Mouse (Mus musculus) heart, postnatal 0 days (tissue): ENCODE measurements around the gene Syt1. TPM values are rescaled to one million over a fixed set of nuclear protein-coding genes. Genes with fewer than 3 reads are reported as not detected.

Source experiments
- ATAC-seq: fragments of 200-750 bp; cut with Nextera tagmentation; 2 replicates; pipeline ENCODE4 v1.8.0; 2017; ENCODE audit warnings: low read depth, moderate number of reproducible peaks, moderate library complexity; ENCODE audit not compliant: insufficient read depth
- DNase-seq: peaks from one replicate; pipeline ENCODE4 v3.0.0-alpha.2; 2016; ENCODE audit warnings: low spot score
- H3K27ac ChIP-seq: fragments of 300-500 bp; sonication (generic); 2 replicates; pipeline ENCODE4 v1.5.1; 2014; ENCODE audit warnings: low read depth, mild to moderate bottlenecking
- H3K27me3 ChIP-seq: fragments of 300-500 bp; sonication (generic); 2 replicates; pipeline ENCODE4 v1.6.1; 2014; ENCODE audit warnings: low read length, mixed read lengths; ENCODE audit not compliant: control insufficient read depth, insufficient read depth
- H3K36me3 ChIP-seq: fragments of 300-500 bp; sonication (generic); replicated peaks from 2 replicates; pipeline ENCODE4 v1.6.1; 2014; ENCODE audit warnings: low read length, mixed read lengths; ENCODE audit not compliant: control insufficient read depth, insufficient read depth
- H3K4me1 ChIP-seq: fragments of 300-500 bp; sonication (generic); 2 replicates; pipeline ENCODE4 v1.6.1; 2014; ENCODE audit warnings: antibody characterized with exemption; ENCODE audit not compliant: control insufficient read depth, insufficient read depth
- H3K4me2 ChIP-seq: fragments of 300-500 bp; sonication (generic); 2 replicates; pipeline ENCODE4 v1.6.1; 2014; ENCODE audit warnings: low read depth, mild to moderate bottlenecking, low read length, moderate library complexity
- H3K4me3 ChIP-seq: fragments of 300-500 bp; sonication (generic); 2 replicates; pipeline ENCODE4 v1.5.1; 2014; ENCODE audit warnings: low read depth, low read length
- H3K9ac ChIP-seq: fragments of 300-500 bp; sonication (generic); replicated peaks from 2 replicates; pipeline ENCODE4 v1.6.1; 2014; ENCODE audit warnings: low read depth, low read length, mixed read lengths
- H3K9me3 ChIP-seq: fragments of 300-500 bp; sonication (generic); replicated peaks from 2 replicates; pipeline ENCODE4 v1.6.1; 2016; ENCODE audit warnings: low read length; ENCODE audit not compliant: control insufficient read depth
- CTCF ChIP-seq: IDR thresholded peaks from 2 replicates; pipeline ENCODE4 v1.5.1; 2016; ENCODE audit warnings: antibody characterized with exemption, control low read depth, low read depth
- EP300 ChIP-seq: IDR thresholded peaks from 2 replicates; pipeline ENCODE4 v1.6.1; 2016; ENCODE audit warnings: antibody characterized with exemption, low read depth
- WGBS: fragments of 180-500 bp; shearing (Covaris S2); extraction: QIAGEN DNeasy Blood & Tissue Kit; methylation state at CpG from one replicate; pipeline ENCODE4 v1.1.7; 2014; 5-methylcytosine and 5-hydroxymethylcytosine counted together
- polyA plus RNA-seq: library from polyadenylated mRNA; unstranded; fragments of >200 nt; fragmentation: Nextera tagmentation; extraction: Ambion mirVana; gene quantifications from 2 replicates; pipeline ENCODE4 v1.2.1, GENCODE M21; 2015
- total RNA-seq: library from RNA; depleted of rRNA; stranded (reverse); fragments of >200 nt; gene quantifications from 2 replicates; pipeline ENCODE4 v1.2.3, GENCODE M21; 2014; ENCODE audit warnings: low replicate concordance

Gene Syt1
- total and polyA plus RNA-seq, 2 experiments from 2014 or later = 0.08 TPM; not detected in 1

- Histone ChIP-seq H3K27ac (no peak overlapping the region), H3K4me2 (no peak overlapping the region), H3K9me3 (no peaks in the 10 kb centered on the region), H3K4me3 (no peak overlapping the region), H3K27me3 (no peaks in the 10 kb centered on the region), H3K36me3 (no peaks in the 10 kb centered on the region), H3K4me1 (no peaks in the 10 kb centered on the region), H3K9ac (no peak overlapping the region)
- ATAC-seq (no peak), DNase-seq (no peak)
- TF ChIP-seq EP300 = no peak
- no peak for TF ChIP-seq CTCF
- 89% methylated on average over 3 of the region's 3 CpGs for WGBS
Observed at GRCm38 (mm10) chr10:108588924-108589323, 421.9 kb downstream of the Syt1 start.

DNA sequence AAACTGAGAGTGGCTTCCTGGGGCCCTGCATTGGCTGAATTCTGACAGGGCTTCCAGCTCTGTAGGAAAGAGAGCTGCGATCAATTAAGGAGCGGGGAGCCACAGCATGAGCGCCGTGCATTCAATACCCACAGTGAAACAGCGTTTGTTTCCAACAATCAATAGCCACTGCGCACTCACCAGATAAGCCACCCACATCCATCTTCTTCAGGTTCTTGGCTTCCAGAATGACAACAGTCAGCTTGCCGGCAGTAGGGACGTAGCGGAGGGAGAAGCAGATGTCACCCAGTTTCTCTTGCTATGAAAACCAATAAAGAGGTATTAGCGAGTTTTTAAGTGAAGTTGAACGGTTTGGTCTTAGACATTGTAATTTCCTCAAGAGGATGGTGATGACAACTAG lies 427.1 kb downstream of the Syt1 start:
- no peak overlapping the region for H3K4me2 ChIP-seq
- TF ChIP-seq EP300 (no peak), CTCF (no peak)
- no peaks in the 10 kb centered on the region for H3K27me3 ChIP-seq
- WGBS = 53% methylated on average over 11 of the region's 11 CpGs
- no peak overlapping the region for H3K4me3 ChIP-seq
- DNase-seq (no peak), ATAC-seq (no peak)
- H3K4me1 ChIP-seq = no peaks in the 10 kb centered on the region
- H3K9me3 ChIP-seq = no peaks in the 10 kb centered on the region
- no peak overlapping the region for H3K27ac ChIP-seq
- H3K36me3 ChIP-seq = no peaks in the 10 kb centered on the region
- H3K9ac ChIP-seq = no peak overlapping the region

- DNase-seq = no peak
- Histone ChIP-seq H3K9me3 (no peaks in the 10 kb centered on the region), H3K4me2 (no peak overlapping the region), H3K4me1 (no peaks in the 10 kb centered on the region), H3K27ac (no peak overlapping the region), H3K27me3 (no peaks in the 10 kb centered on the region), H3K9ac (no peak overlapping the region), H3K4me3 (no peak overlapping the region), H3K36me3 (no peaks in the 10 kb centered on the region)
- WGBS = 37% methylated on average over 3 of the region's 3 CpGs
- ATAC-seq = no peak
- TF ChIP-seq CTCF (no peak), EP300 (no peak)
Observed at GRCm38 (mm10) chr10:108582397-108582730, 428.4 kb downstream of the Syt1 start.

DNA sequence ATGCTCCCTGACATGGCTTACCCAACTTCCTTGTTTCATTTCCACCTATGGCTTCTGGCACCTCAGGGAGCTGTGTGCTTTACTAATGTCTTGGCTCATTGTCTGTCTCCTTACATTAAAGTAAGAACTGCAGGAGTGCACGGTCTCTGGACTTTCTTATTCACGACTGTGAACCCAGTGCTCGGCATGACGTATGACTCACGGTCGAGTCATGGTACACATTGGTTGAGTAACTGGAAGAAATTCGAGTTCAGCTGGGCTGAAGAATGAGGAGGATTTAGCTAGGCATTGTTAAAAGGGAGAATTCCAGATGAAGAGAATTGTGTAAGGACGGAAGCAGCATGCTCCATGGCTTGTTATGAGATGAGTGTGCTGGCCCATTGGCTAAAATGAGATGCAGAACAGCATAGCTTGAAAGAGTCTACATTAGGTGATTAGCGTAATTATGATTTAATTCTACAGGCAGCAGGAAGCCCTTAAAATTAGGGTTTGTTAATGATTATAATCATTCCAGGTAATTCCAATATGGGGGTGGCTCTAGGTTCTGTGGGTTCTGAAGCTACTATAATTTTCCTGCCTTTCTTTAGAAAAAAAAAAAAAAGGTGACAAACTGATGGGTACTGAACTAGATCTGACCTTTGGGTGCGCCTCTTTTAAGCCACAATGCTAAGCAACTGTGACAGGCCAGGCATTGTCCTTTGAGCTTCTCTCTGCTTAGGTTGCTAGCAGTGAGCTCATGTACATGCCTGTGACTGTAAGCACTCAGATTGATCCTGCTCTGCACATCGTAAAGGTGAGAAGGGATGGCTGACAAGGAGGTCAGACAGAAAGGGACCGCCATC lies 429.0 kb downstream of the Syt1 start:
- no peak overlapping the region for H3K27ac ChIP-seq
- no peak overlapping the region for H3K4me2 ChIP-seq
- H3K27me3 ChIP-seq = no peaks in the 10 kb centered on the region
- no peaks in the 10 kb centered on the region for H3K9me3 ChIP-seq
- no peaks in the 10 kb centered on the region for H3K4me1 ChIP-seq
- whole genome bisulfite sequencing = 79% methylated on average over 12 of the region's 12 CpGs
- no peak overlapping the region for H3K9ac ChIP-seq
- H3K4me3 ChIP-seq = no peak overlapping the region
- ATAC-seq (no peak), DNase-seq (no peak)
- H3K36me3 ChIP-seq = no peaks in the 10 kb centered on the region
- no peak for TF ChIP-seq EP300
- no peak for TF ChIP-seq CTCF

DNA sequence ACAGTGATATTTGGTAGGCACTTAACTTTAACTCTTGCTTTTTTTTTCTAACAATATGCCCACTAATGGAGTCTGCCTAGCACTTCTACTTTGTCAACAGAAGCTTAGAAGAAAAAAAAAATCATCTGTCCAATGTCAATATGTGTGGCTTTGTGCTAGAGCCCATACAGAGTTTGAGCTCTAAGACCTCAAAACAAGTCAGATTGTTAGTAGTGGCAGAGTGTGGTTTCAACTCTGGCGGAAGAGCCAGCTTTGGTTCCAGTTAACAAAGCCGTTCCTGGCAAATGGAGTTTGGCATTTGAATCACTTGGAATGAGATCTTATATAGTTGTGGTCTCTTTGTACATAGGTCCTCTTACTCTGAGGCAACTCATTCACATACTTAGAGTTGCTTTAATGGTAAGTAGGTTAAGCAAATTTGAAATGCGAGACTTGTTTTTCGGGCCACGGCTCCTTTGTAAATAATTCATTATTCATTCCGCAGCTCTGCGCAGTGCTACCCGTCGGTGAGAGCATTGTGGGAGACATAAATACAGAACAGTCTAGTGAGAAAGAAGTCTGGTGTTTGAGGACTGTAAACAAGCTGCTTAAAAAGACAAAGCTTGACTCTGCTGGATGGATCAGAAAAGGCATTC lies 429.9 kb downstream of the Syt1 start:
- Histone ChIP-seq H3K4me1 (no peaks in the 10 kb centered on the region), H3K4me2 (no peak overlapping the region), H3K4me3 (no peak overlapping the region), H3K27me3 (no peaks in the 10 kb centered on the region), H3K9ac (no peak overlapping the region), H3K27ac (no peak overlapping the region), H3K36me3 (no peaks in the 10 kb centered on the region), H3K9me3 (no peaks in the 10 kb centered on the region)
- TF ChIP-seq EP300 = no peak
- no peak for TF ChIP-seq CTCF
- WGBS = 88% methylated on average over 9 of the region's 9 CpGs
- ATAC-seq (no peak), DNase-seq (no peak)
